Mouse (Mus musculus): ENCODE data around the gene Olfr820.
"Not testable (repeated sequence)": the region's sequence is repeated elsewhere in the genome, so short reads cannot be mapped to it uniquely, and the experiment has no call there.

DNA sequence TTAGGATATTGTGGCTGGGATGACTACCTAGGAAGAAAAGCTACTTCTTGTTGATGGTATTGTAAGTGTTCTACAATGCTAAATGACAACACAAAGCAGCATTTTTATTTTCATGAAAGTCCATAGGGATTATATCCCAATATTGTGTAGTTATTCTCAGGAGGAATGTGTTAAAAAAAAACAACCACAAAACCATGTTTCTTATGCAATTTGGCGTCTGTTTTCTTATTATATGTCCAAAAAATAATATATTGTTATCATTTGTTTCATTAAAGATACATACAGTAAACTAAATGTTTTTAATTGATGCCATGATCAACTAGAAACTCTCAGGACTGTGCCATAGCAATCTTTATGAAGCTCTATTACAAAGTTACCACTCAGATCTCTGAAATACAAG, 27.5 kb upstream of the Olfr820 start, which contains the start of gene Gm10310:
- TF ChIP-seq CTCF (IDR thresholded peaks at IDR 0.05; ENCODE audit: low read depth, low read length); POLR2A (IDR thresholded peaks at IDR 0.05; ENCODE audit: insufficient read depth, low read length); EP300 (IDR thresholded peaks at IDR 0.05; ENCODE audit: insufficient read depth, low read depth, low read length): not testable (repeated sequence)
